Mouse (Mus musculus): ENCODE measurements at regions not wholly inside any gene's neighbourhood (a gene's known extent, or its start where the extent isn't known, plus 50 kb on each side); places are given as distances from the start of the nearest gene placed in this dataset.

GRCm38 (mm10) chr16:46807476-46807875, 309.2 kb upstream of the Nectin3 start:
- no peak for DNase-seq (ENCODE audit: low read depth)

GRCm38 (mm10) chr16:46776367-46776766, 278.0 kb upstream of the Nectin3 start:
- no peak for DNase-seq (ENCODE audit: low read depth)

GRCm38 (mm10) chr16:46769383-46769782, 271.1 kb upstream of the Nectin3 start:
- DNase-seq (ENCODE audit: low read depth) = no peak

- DNase-seq (ENCODE audit: low read depth) = no peak
Measured at GRCm38 (mm10) chr16:46768376-46768775, 270.1 kb upstream of the Nectin3 start.

GRCm38 (mm10) chr16:46735140-46735539, 236.8 kb upstream of the Nectin3 start:
- no peak for DNase-seq (ENCODE audit: low read depth)

- DNase-seq (ENCODE audit: low read depth) = no peak
Measured at GRCm38 (mm10) chr16:46728424-46728823, 230.1 kb upstream of the Nectin3 start.

GRCm38 (mm10) chr16:46723660-46724059, 225.3 kb upstream of the Nectin3 start:
- DNase-seq (ENCODE audit: low read depth) = no peak

- DNase-seq (ENCODE audit: low read depth) = no peak
Measured at GRCm38 (mm10) chr16:46679787-46680186, 181.5 kb upstream of the Nectin3 start.

- no peak for DNase-seq (ENCODE audit: low read depth)
Measured at GRCm38 (mm10) chr16:46669590-46669989, 171.3 kb upstream of the Nectin3 start.

GRCm38 (mm10) chr16:46665566-46665965, 167.2 kb upstream of the Nectin3 start:
- no peak for DNase-seq (ENCODE audit: low read depth)

- DNase-seq (ENCODE audit: low read depth) = no peak
Measured at GRCm38 (mm10) chr16:46663008-46663407, 164.7 kb upstream of the Nectin3 start.

GRCm38 (mm10) chr16:46655041-46655440, 156.7 kb upstream of the Nectin3 start:
- DNase-seq (ENCODE audit: low read depth) = no peak

GRCm38 (mm10) chr16:46625807-46626206, 127.5 kb upstream of the Nectin3 start:
- DNase-seq (ENCODE audit: low read depth) = no peak

- DNase-seq (ENCODE audit: low read depth) = no peak
Measured at GRCm38 (mm10) chr16:46623246-46623645, 124.9 kb upstream of the Nectin3 start.

GRCm38 (mm10) chr16:46619871-46620270, 121.5 kb upstream of the Nectin3 start:
- DNase-seq (ENCODE audit: low read depth) = no peak

- DNase-seq (ENCODE audit: low read depth) = peak; percentile 2
Measured at GRCm38 (mm10) chr16:46617544-46618335, 119.4 kb upstream of the Nectin3 start.

- DNase-seq (ENCODE audit: low read depth) = no peak
Measured at GRCm38 (mm10) chr16:46616606-46617005, 118.3 kb upstream of the Nectin3 start.

GRCm38 (mm10) chr16:46613062-46613818, 114.9 kb upstream of the Nectin3 start:
- DNase-seq (ENCODE audit: low read depth) = no peak

- no peak for DNase-seq (ENCODE audit: low read depth)
Measured at GRCm38 (mm10) chr16:46605879-46606203, 107.5 kb upstream of the Nectin3 start.

GRCm38 (mm10) chr16:46605001-46605878, 106.9 kb upstream of the Nectin3 start:
- DNase-seq (ENCODE audit: low read depth) = no peak

GRCm38 (mm10) chr16:46592618-46593253, 94.4 kb upstream of the Nectin3 start:
- DNase-seq (ENCODE audit: low read depth) = no peak

GRCm38 (mm10) chr16:46587056-46587455, 88.7 kb upstream of the Nectin3 start:
- peak; percentile 38 for DNase-seq (ENCODE audit: low read depth)
